Mouse (Mus musculus) liver, embryonic 11.5 days (tissue): ENCODE measurements at regions not wholly inside any gene's neighbourhood (a gene's known extent, or its start where the extent isn't known, plus 50 kb on each side); places are given as distances from the start of the nearest gene placed in this dataset.

Experiments
- ATAC-seq: fragments of 200-750 bp; cut with Nextera tagmentation; replicated peaks from 2 replicates; pipeline ENCODE4 v1.8.0; 2017; ENCODE audit warnings: moderate number of reproducible peaks, mild to moderate bottlenecking, moderate TSS enrichment, moderate library complexity; ENCODE audit not compliant: low FRiP score
- DNase-seq: peaks from one replicate; pipeline ENCODE4 v3.0.0-alpha.2; 2017; ENCODE audit warnings: low spot score
- H3K27ac ChIP-seq: fragments of 300-500 bp; sonication (generic); 2 replicates; pipeline ENCODE4 v1.5.1; 2014; ENCODE audit warnings: mild to moderate bottlenecking, low read depth, low read length, control low read depth
- H3K27me3 ChIP-seq: fragments of 300-500 bp; sonication (generic); replicated peaks from 2 replicates; pipeline ENCODE4 v1.6.1; 2014; ENCODE audit warnings: low read length, mixed read lengths; ENCODE audit not compliant: control insufficient read depth, insufficient read depth
- H3K36me3 ChIP-seq: fragments of 300-500 bp; sonication (generic); 2 replicates; pipeline ENCODE4 v1.6.1; 2014; ENCODE audit warnings: mild to moderate bottlenecking, low read length, moderate library complexity, mixed read lengths; ENCODE audit not compliant: control insufficient read depth, insufficient read depth
- H3K4me1 ChIP-seq: fragments of 300-500 bp; sonication (generic); replicated peaks from 2 replicates; pipeline ENCODE4 v1.6.1; 2014; ENCODE audit warnings: low read length, mixed read lengths; ENCODE audit not compliant: control insufficient read depth, insufficient read depth
- H3K4me2 ChIP-seq: fragments of 300-500 bp; sonication (generic); 2 replicates; pipeline ENCODE4 v1.6.1; 2014; ENCODE audit warnings: mild to moderate bottlenecking, control low read depth, moderate library complexity
- H3K4me3 ChIP-seq: fragments of 300-500 bp; sonication (generic); 2 replicates; pipeline ENCODE4 v1.5.1; 2014; ENCODE audit warnings: low read depth, low read length, control low read depth
- H3K9ac ChIP-seq: fragments of 300-500 bp; sonication (generic); 2 replicates; pipeline ENCODE4 v1.6.1; 2014; ENCODE audit warnings: low read depth, low read length, control low read depth
- H3K9me3 ChIP-seq: fragments of 300-500 bp; sonication (generic); 2 replicates; pipeline ENCODE4 v1.6.1; 2016; ENCODE audit warnings: low read length, inconsistent platforms, mixed read lengths; ENCODE audit not compliant: control insufficient read depth
- WGBS: fragments of 180-500 bp; shearing (Covaris S2); extraction: QIAGEN DNeasy Blood & Tissue Kit; methylation state at CpG from one replicate; pipeline ENCODE4 v1.1.7; 2014; 5-methylcytosine and 5-hydroxymethylcytosine counted together

- Histone ChIP-seq H3K4me3 (no peak overlapping the region), H3K9me3 (no peaks in the 10 kb centered on the region), H3K9ac (no peak overlapping the region), H3K36me3 (no peaks in the 10 kb centered on the region), H3K27ac (no peak overlapping the region), H3K27me3 (no peaks in the 10 kb centered on the region), H3K4me2 (no peak overlapping the region), H3K4me1 (peaks cover 5% of the 10 kb centered on the region)
- whole genome bisulfite sequencing = 71% methylated on average over 9 of the region's 9 CpGs
- ATAC-seq = no peak
- DNase-seq = no peak
These were observed 159.6 kb downstream of the Adgrd1 start for GRCm38 (mm10) chr5:129256136-129256535.

GRCm38 (mm10) chr5:129257206-129257605 lies 160.7 kb downstream of the Adgrd1 start:
- ATAC-seq (no peak), DNase-seq (no peak)
- H3K36me3 ChIP-seq = no peaks in the 10 kb centered on the region
- H3K4me3 ChIP-seq = no peak overlapping the region
- H3K4me1 ChIP-seq = peaks cover 9% of the 10 kb centered on the region
- no peak overlapping the region for H3K27ac ChIP-seq
- no peak overlapping the region for H3K4me2 ChIP-seq
- H3K27me3 ChIP-seq = no peaks in the 10 kb centered on the region
- WGBS = 59% methylated on average over 5 of the region's 5 CpGs
- H3K9ac ChIP-seq = no peak overlapping the region
- no peaks in the 10 kb centered on the region for H3K9me3 ChIP-seq

- no peak overlapping the region for H3K4me2 ChIP-seq
- no peak overlapping the region for H3K9ac ChIP-seq
- no peak for ATAC-seq
- no peak overlapping the region for H3K27ac ChIP-seq
- H3K27me3 ChIP-seq = no peaks in the 10 kb centered on the region
- 44% methylated on average over 9 of the region's 9 CpGs for WGBS
- no peak for DNase-seq
- H3K9me3 ChIP-seq = no peaks in the 10 kb centered on the region
- no peak overlapping the region for H3K4me3 ChIP-seq
- no peaks in the 10 kb centered on the region for H3K36me3 ChIP-seq
- peaks cover 12% of the 10 kb centered on the region for H3K4me1 ChIP-seq
These were observed 164.1 kb downstream of the Adgrd1 start for GRCm38 (mm10) chr5:129260689-129261088.

- Histone ChIP-seq H3K36me3 (no peaks in the 10 kb centered on the region), H3K4me3 (no peak overlapping the region), H3K27ac (no peak overlapping the region), H3K9me3 (no peaks in the 10 kb centered on the region), H3K9ac (no peak overlapping the region), H3K4me2 (no peak overlapping the region), H3K4me1 (peaks cover 12% of the 10 kb centered on the region), H3K27me3 (no peaks in the 10 kb centered on the region)
- 67% methylated on average over 9 of the region's 9 CpGs for WGBS
- ATAC-seq (no peak), DNase-seq (no peak)
These were observed 166.6 kb downstream of the Adgrd1 start for GRCm38 (mm10) chr5:129263118-129263517.

- Histone ChIP-seq H3K4me1 (peaks cover 12% of the 10 kb centered on the region), H3K9me3 (no peaks in the 10 kb centered on the region), H3K4me2 (no peak overlapping the region), H3K27me3 (0 out of 2 replicates have a peak, but pooled peaks cover 6% of the 10 kb centered on the region), H3K9ac (no peak overlapping the region), H3K4me3 (no peak overlapping the region), H3K27ac (no peak overlapping the region), H3K36me3 (no peaks in the 10 kb centered on the region)
- ATAC-seq (no peak), DNase-seq (no peak)
- WGBS = 88% methylated on average over 15 of the region's 15 CpGs
These were observed 167.8 kb downstream of the Adgrd1 start for GRCm38 (mm10) chr5:129264363-129264762.

GRCm38 (mm10) chr5:129268456-129268855 lies 171.9 kb downstream of the Adgrd1 start:
- 24% methylated on average over 9 of the region's 9 CpGs for WGBS
- no peaks in the 10 kb centered on the region for H3K4me1 ChIP-seq
- ATAC-seq = no peak

GRCm38 (mm10) chr5:129270051-129270472 lies 173.5 kb downstream of the Adgrd1 start:
- Histone ChIP-seq H3K36me3 (no peaks in the 10 kb centered on the region), H3K27me3 (peaks cover 11% of the 10 kb centered on the region)
- no peak for ATAC-seq

More at GRCm38 (mm10) chr5:129268456-129268855, 171.9 kb downstream of the Adgrd1 start:
- no peak overlapping the region for H3K4me3 ChIP-seq
- no peak for DNase-seq
- no peaks in the 10 kb centered on the region for H3K36me3 ChIP-seq
- no peak overlapping the region for H3K9ac ChIP-seq
- H3K27me3 ChIP-seq = peaks cover 11% of the 10 kb centered on the region
- no peaks in the 10 kb centered on the region for H3K9me3 ChIP-seq
- H3K27ac ChIP-seq = no peak overlapping the region
- H3K4me2 ChIP-seq = no peak overlapping the region

GRCm38 (mm10) chr5:129281406-129281805 lies 184.9 kb downstream of the Adgrd1 start:
- H3K4me3 ChIP-seq = no peak overlapping the region
- H3K9me3 ChIP-seq = no peaks in the 10 kb centered on the region
- no peak overlapping the region for H3K27ac ChIP-seq
- ATAC-seq (no peak), DNase-seq (no peak)
- H3K9ac ChIP-seq = no peak overlapping the region
- 41% methylated on average over 2 of the region's 2 CpGs for WGBS
- H3K4me2 ChIP-seq = no peak overlapping the region
- H3K27me3 ChIP-seq = no peaks in the 10 kb centered on the region
- H3K36me3 ChIP-seq = no peaks in the 10 kb centered on the region
- no peaks in the 10 kb centered on the region; the same call in 1 of the 2 replicates for H3K4me1 ChIP-seq

More at GRCm38 (mm10) chr5:129270051-129270472, 173.5 kb downstream of the Adgrd1 start:
- Histone ChIP-seq H3K4me1 (no peaks in the 10 kb centered on the region), H3K9me3 (no peaks in the 10 kb centered on the region), H3K4me2 (no peak overlapping the region), H3K27ac (no peak overlapping the region), H3K4me3 (no peak overlapping the region), H3K9ac (no peak overlapping the region)
- WGBS = 25% methylated on average over 5 of the region's 5 CpGs
- no peak for DNase-seq

GRCm38 (mm10) chr5:129282133-129282532 lies 185.6 kb downstream of the Adgrd1 start:
- DNase-seq (no peak), ATAC-seq (no peak)
- 15% methylated on average over 8 of the region's 8 CpGs for WGBS
- no peak overlapping the region for H3K27ac ChIP-seq
- no peaks in the 10 kb centered on the region for H3K27me3 ChIP-seq
- H3K4me2 ChIP-seq = no peak overlapping the region
- H3K36me3 ChIP-seq = no peaks in the 10 kb centered on the region
- no peaks in the 10 kb centered on the region; the same call in 1 of the 2 replicates for H3K4me1 ChIP-seq
- no peaks in the 10 kb centered on the region for H3K9me3 ChIP-seq
- no peak overlapping the region for H3K9ac ChIP-seq
- H3K4me3 ChIP-seq = no peak overlapping the region
